Mouse (Mus musculus): ENCODE results near the gene Noxo1.

DNA sequence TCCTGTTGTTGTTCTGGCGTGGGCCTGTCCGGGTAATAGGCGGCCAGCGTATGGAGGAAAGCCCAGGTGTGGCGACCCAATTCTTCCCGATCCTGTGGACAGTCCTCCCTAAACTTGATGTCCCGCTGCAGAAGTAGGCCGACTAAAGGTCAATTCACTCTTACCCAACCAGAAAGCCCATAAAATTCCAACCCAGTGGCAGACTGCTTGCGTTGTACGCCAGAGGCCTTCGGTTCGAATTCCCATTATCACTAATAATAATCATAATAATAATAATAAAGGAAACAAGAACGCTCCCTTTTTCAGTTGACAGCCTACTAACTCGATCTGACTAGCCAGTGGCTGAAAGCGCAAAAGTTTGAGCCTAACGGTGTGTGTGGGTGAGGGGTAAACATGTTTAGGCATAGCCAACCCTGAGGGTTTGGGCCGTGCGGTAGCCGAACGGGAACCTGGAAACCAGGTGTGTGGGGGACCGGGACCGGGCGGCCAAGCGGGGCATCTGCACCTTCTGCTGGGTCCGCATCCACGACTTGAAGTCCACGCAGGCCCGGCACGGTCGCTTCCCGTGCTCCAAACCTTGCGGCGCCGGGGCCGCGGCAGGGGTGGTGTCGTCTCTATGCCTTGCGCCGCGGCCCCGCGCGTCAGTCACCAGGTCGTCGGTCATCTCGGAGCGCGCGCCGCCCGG, 566 bp upstream of the Noxo1 start:
- TF ChIP-seq CTCF (conservative IDR thresholded peaks at IDR 0.05; ENCODE audit: insufficient read depth, insufficient read length, low read depth, low read length), result no peak
- TF ChIP-seq POLR2A (IDR thresholded peaks at IDR 0.05; ENCODE audit: low read depth, low read length), result no peak

All from kidney, adult 2 months (tissue).